Mouse (Mus musculus): ENCODE results near the gene Notch1.

- TF ChIP-seq POLR2A (IDR thresholded peaks at IDR 0.05; ENCODE audit: control insufficient read depth, extremely low read depth, insufficient read depth, low read length, poor library complexity), result no peak
- peak; percentile 43; the same call in 1 of the 2 replicates for TF ChIP-seq CTCF (IDR thresholded peaks at IDR 0.05; ENCODE audit: borderline replicate concordance, control insufficient read depth, extremely low read depth, insufficient read depth, low read length, poor library complexity)
These were observed 48.1 kb downstream of the Notch1 start for GRCm38 (mm10) chr2:26468376-26468775.
